Mouse (Mus musculus): ENCODE measurements around the gene Gm20449. TPM values are rescaled to one million over a fixed set of nuclear protein-coding genes. Genes with fewer than 3 reads are reported as not detected.
"Not testable (repeated sequence)": the region's sequence is repeated elsewhere in the genome, so short reads cannot be mapped to it uniquely, and the experiment has no call there.

The Gm20449 gene
- polyA plus RNA-seq (2017; shearing (Covaris generic)) = not detected

GRCm38 (mm10) chr7:41499389-41500049 is at the start of gene Gm20449, which contains the start of gene AW146154:
Gene Gm20449 (minus strand): TSS chr7:41499417.
Gene AW146154 (minus strand): TSS chr7:41499890.
- ATAC-seq = peak; percentile 98

GRCm38 (mm10) chr7:41512672-41513071 is 13.5 kb upstream of the Gm20449 start:
- ATAC-seq = no peak

- ATAC-seq = no peak
These were observed 13.0 kb upstream of the Gm20449 start for GRCm38 (mm10) chr7:41512207-41512606.

- no peak for ATAC-seq
These were observed 3.2 kb upstream of the Gm20449 start for GRCm38 (mm10) chr7:41502402-41502801.

GRCm38 (mm10) chr7:41500151-41500934 is 1.1 kb upstream of the Gm20449 start:
- peak; percentile 32 for ATAC-seq

GRCm38 (mm10) chr7:41499018-41499388 is 214 bp downstream of the Gm20449 start:
- ATAC-seq = peak; percentile 18

- not testable (repeated sequence) for ATAC-seq
These were observed 753 bp downstream of the Gm20449 start for GRCm38 (mm10) chr7:41498464-41498863.

- ATAC-seq = no peak
These were observed 1.3 kb downstream of the Gm20449 start for GRCm38 (mm10) chr7:41497871-41498270.

GRCm38 (mm10) chr7:41451864-41452263 is 47.4 kb downstream of the Gm20449 start:
- no peak for ATAC-seq

- ATAC-seq = not testable (repeated sequence)
These were observed 50.6 kb downstream of the Gm20449 start, which contains the start of gene Vmn2r57 for GRCm38 (mm10) chr7:41448596-41448995. Gene Vmn2r57 (minus strand): TSS chr7:41448696.

GRCm38 (mm10) chr7:41394130-41394529 is 105.1 kb downstream of the Gm20449 start:
- ATAC-seq = no peak

GRCm38 (mm10) chr7:41393048-41393971 is 105.9 kb downstream of the Gm20449 start, which contains the start of gene AI987944:
Gene AI987944 (minus strand): TSS chr7:41393379.
- ATAC-seq = peak; percentile 96

Other genes with a start within 250 kb of the Gm20449 start
- 10 to 100 TPM; 37.8 to 54.1 (median 53.2) TPM for gene AI987944, start 106.0 kb downstream of the Gm20449 start, polyA plus RNA-seq (2017; shearing (Covaris generic))
- gene Vmn2r57, start 50.7 kb downstream of the Gm20449 start, polyA plus RNA-seq (2017; shearing (Covaris generic)) = under 1 TPM in 1 of 3 experiments, not detected in 2; 0.06 TPM
- gene AW146154, start 473 bp upstream of the Gm20449 start, polyA plus RNA-seq (2017; shearing (Covaris generic)) = 10 to 100 TPM; 17.5 to 21.3 (median 21.2) TPM
- under 1 TPM in 1 of 3 experiments, not detected in 2; 0.24 TPM for gene Gm6871, start 74.2 kb upstream of the Gm20449 start, polyA plus RNA-seq (2017; shearing (Covaris generic))
- 10 to 100 TPM; 20.2 to 27.6 (median 21.7) TPM for gene 2610021A01Rik, start 99.8 kb upstream of the Gm20449 start, polyA plus RNA-seq (2017; shearing (Covaris generic))
- gene Zfp788, start 133.8 kb upstream of the Gm20449 start, polyA plus RNA-seq (2017; shearing (Covaris generic)) = 10 to 100 TPM in 2 of 3 experiments, 1 to 10 TPM in 1; 7.8 to 15.8 (median 14.4) TPM